Mouse (Mus musculus) layer of hippocampus, postnatal 14 days (tissue): ENCODE measurements around the gene Shkbp1. TPM values are rescaled to one million over a fixed set of nuclear protein-coding genes. Genes with fewer than 3 reads are reported as not detected.

Experiments used
- DNase-seq, 2 experiments: peaks; one replicate each; pipeline ENCODE4 v3.0.0; 2021 to 2022; ENCODE audit warnings: low spot score in 2 of 2, mixed read lengths in 1 of 2
- total RNA-seq, 2 experiments: library from RNA; stranded (reverse); gene quantifications; 2 replicates each; pipeline ENCODE4 v1.2.3; 2021

Shkbp1 gene
- total RNA-seq, 2 experiments from 2014 or later = 24.7 to 26.2 TPM

GRCm38 (mm10) chr7:27335011-27335720 lies 20.7 kb downstream of the Shkbp1 start:
- no peak for DNase-seq

GRCm38 (mm10) chr7:27334405-27334911 lies 21.4 kb downstream of the Shkbp1 start:
- DNase-seq = no peak

- no peak for DNase-seq
Measured at GRCm38 (mm10) chr7:27333316-27333941, 22.4 kb downstream of the Shkbp1 start.

- DNase-seq = peak; percentile 71 to 77
Measured at GRCm38 (mm10) chr7:27332353-27333199, 23.2 kb downstream of the Shkbp1 start.

- no peak for DNase-seq
Measured at GRCm38 (mm10) chr7:27331854-27332253, 24.0 kb downstream of the Shkbp1 start.

- DNase-seq = no peak
Measured at GRCm38 (mm10) chr7:27331541-27331851, 24.3 kb downstream of the Shkbp1 start.

- peak in 1 of 2 experiments; percentile 57 for DNase-seq
Measured at GRCm38 (mm10) chr7:27330709-27331540, 24.9 kb downstream of the Shkbp1 start.

GRCm38 (mm10) chr7:27329981-27330380 lies 25.8 kb downstream of the Shkbp1 start:
- no peak for DNase-seq

GRCm38 (mm10) chr7:27329326-27329947 lies 26.4 kb downstream of the Shkbp1 start:
- peak; percentile 77 to 79 for DNase-seq

- DNase-seq = no peak
Measured at GRCm38 (mm10) chr7:27328648-27329047, 27.2 kb downstream of the Shkbp1 start.

- DNase-seq = no peak
Measured at GRCm38 (mm10) chr7:27328161-27328560, 27.7 kb downstream of the Shkbp1 start.

GRCm38 (mm10) chr7:27327500-27327899 lies 28.3 kb downstream of the Shkbp1 start:
- no peak for DNase-seq

GRCm38 (mm10) chr7:27326101-27326880 lies 29.5 kb downstream of the Shkbp1 start:
- DNase-seq = no peak

- no peak for DNase-seq
Measured at GRCm38 (mm10) chr7:27325697-27326096, 30.1 kb downstream of the Shkbp1 start.

GRCm38 (mm10) chr7:27324928-27325327 lies 30.9 kb downstream of the Shkbp1 start:
- DNase-seq = no peak

GRCm38 (mm10) chr7:27324161-27324560 lies 31.7 kb downstream of the Shkbp1 start:
- DNase-seq = no peak

GRCm38 (mm10) chr7:27323001-27323400 lies 32.8 kb downstream of the Shkbp1 start:
- no peak for DNase-seq

GRCm38 (mm10) chr7:27322291-27322690 lies 33.5 kb downstream of the Shkbp1 start:
- DNase-seq = no peak

- DNase-seq = no peak
Measured at GRCm38 (mm10) chr7:27319411-27319810, 36.4 kb downstream of the Shkbp1 start.

GRCm38 (mm10) chr7:27315958-27316357 lies 39.9 kb downstream of the Shkbp1 start:
- peak; percentile 49 to 69 for DNase-seq
